Mouse (Mus musculus): Measurements from ENCODE around the gene Igsf23. TPM values are rescaled to one million over a fixed set of nuclear protein-coding genes. Genes with fewer than 3 reads are reported as not detected.
"Not testable (repeated sequence)": the region's sequence is repeated elsewhere in the genome, so short reads cannot be mapped to it uniquely, and the experiment has no call there.

Gene Igsf23
- polyA plus RNA-seq, 1 experiment from 2014 or later, result 2.3 TPM

- peaks cover 23% of the 10 kb centered on the region for H3K4me1 ChIP-seq (replicated peaks; ENCODE audit: control insufficient read depth, insufficient read depth, low read length)
- peak overlapping the region; percentile 14; the same call in 1 of the 2 replicates for H3K9ac ChIP-seq (ENCODE audit: low read length)
- H3K27me3 ChIP-seq (ENCODE audit: control insufficient read depth, insufficient read depth, low read depth, low read length), result no peaks in the 10 kb centered on the region
- H3K27ac ChIP-seq (ENCODE audit: low read length), result peak overlapping the region; percentile 71
- no peak overlapping the region for H3K4me3 ChIP-seq (ENCODE audit: low read length)
- ATAC-seq (ENCODE audit: low read depth), result peak; percentile 55
- no peaks in the 10 kb centered on the region for H3K36me3 ChIP-seq (ENCODE audit: control insufficient read depth, insufficient read depth, low read length)
- no peaks in the 10 kb centered on the region for H3K9me3 ChIP-seq (ENCODE audit: control insufficient read depth, low read length)
- 5% methylated on average over 5 of the region's 6 CpGs for WGBS
- peak overlapping the region; percentile 41 for H3K4me2 ChIP-seq (ENCODE audit: low read depth, low read length)
Observed at GRCm38 (mm10) chr7:19940256-19940655, 10.3 kb downstream of the Igsf23 start.

- WGBS, result 38% methylated on average over 10 of the region's 12 CpGs
- ATAC-seq (ENCODE audit: low read depth), result peak; percentile 86
- Histone ChIP-seq H3K27ac (ENCODE audit: low read length) (peak overlapping the region; percentile 71), H3K9ac (ENCODE audit: low read length) (no peak overlapping the region), H3K9me3 (ENCODE audit: control insufficient read depth, low read length) (no peaks in the 10 kb centered on the region), H3K4me2 (ENCODE audit: low read depth, low read length) (peak overlapping the region; percentile 41), H3K36me3 (ENCODE audit: control insufficient read depth, insufficient read depth, low read length) (no peaks in the 10 kb centered on the region), H3K4me1 (replicated peaks; ENCODE audit: control insufficient read depth, insufficient read depth, low read length) (peaks cover 28% of the 10 kb centered on the region), H3K4me3 (ENCODE audit: low read length) (no peak overlapping the region), H3K27me3 (ENCODE audit: control insufficient read depth, insufficient read depth, low read depth, low read length) (no peaks in the 10 kb centered on the region)
Observed at GRCm38 (mm10) chr7:19939555-19940235, 10.9 kb downstream of the Igsf23 start.

GRCm38 (mm10) chr7:19937229-19937821 lies 13.2 kb downstream of the Igsf23 start:
- Histone ChIP-seq H3K4me3 (ENCODE audit: low read length) (no peak overlapping the region), H3K4me1 (replicated peaks; ENCODE audit: control insufficient read depth, insufficient read depth, low read length) (peaks cover 37% of the 10 kb centered on the region), H3K4me2 (ENCODE audit: low read depth, low read length) (no peak overlapping the region), H3K9me3 (ENCODE audit: control insufficient read depth, low read length) (no peaks in the 10 kb centered on the region), H3K36me3 (ENCODE audit: control insufficient read depth, insufficient read depth, low read length) (no peaks in the 10 kb centered on the region), H3K27ac (ENCODE audit: low read length) (peak overlapping the region; percentile 42; the same call in 1 of the 2 replicates), H3K27me3 (ENCODE audit: control insufficient read depth, insufficient read depth, low read depth, low read length) (no peaks in the 10 kb centered on the region), H3K9ac (ENCODE audit: low read length) (no peak overlapping the region)
- peak; percentile 12; the same call in 1 of the 2 replicates for ATAC-seq (ENCODE audit: low read depth)
- 58% methylated on average over 11 of the region's 11 CpGs for WGBS

- no peaks in the 10 kb centered on the region for H3K9me3 ChIP-seq (ENCODE audit: control insufficient read depth, low read length)
- no peak overlapping the region for H3K9ac ChIP-seq (ENCODE audit: low read length)
- H3K27me3 ChIP-seq (ENCODE audit: control insufficient read depth, insufficient read depth, low read depth, low read length), result no peaks in the 10 kb centered on the region
- peaks cover 43% of the 10 kb centered on the region for H3K4me1 ChIP-seq (replicated peaks; ENCODE audit: control insufficient read depth, insufficient read depth, low read length)
- no peak overlapping the region for H3K4me3 ChIP-seq (ENCODE audit: low read length)
- H3K36me3 ChIP-seq (ENCODE audit: control insufficient read depth, insufficient read depth, low read length), result no peaks in the 10 kb centered on the region
- peak; percentile 27; the same call in 1 of the 2 replicates for ATAC-seq (ENCODE audit: low read depth)
- WGBS, result 48% methylated on average over 6 of the region's 6 CpGs
- H3K4me2 ChIP-seq (ENCODE audit: low read depth, low read length), result peak overlapping the region; percentile 18; the same call in 1 of the 2 replicates
- peak overlapping the region; percentile 84 for H3K27ac ChIP-seq (ENCODE audit: low read length)
Observed at GRCm38 (mm10) chr7:19935961-19936360, 14.6 kb downstream of the Igsf23 start.

- Histone ChIP-seq H3K4me2 (ENCODE audit: low read depth, low read length) (peak overlapping the region; percentile 18), H3K27ac (ENCODE audit: low read length) (peak overlapping the region; percentile 84), H3K4me3 (ENCODE audit: low read length) (no peak overlapping the region), H3K4me1 (replicated peaks; ENCODE audit: control insufficient read depth, insufficient read depth, low read length) (peaks cover 39% of the 10 kb centered on the region), H3K9ac (ENCODE audit: low read length) (0 out of 2 replicates have a peak overlapping the region, but pooled peaks have one; percentile 15), H3K9me3 (ENCODE audit: control insufficient read depth, low read length) (no peaks in the 10 kb centered on the region), H3K36me3 (ENCODE audit: control insufficient read depth, insufficient read depth, low read length) (no peaks in the 10 kb centered on the region), H3K27me3 (ENCODE audit: control insufficient read depth, insufficient read depth, low read depth, low read length) (no peaks in the 10 kb centered on the region)
- no peak for ATAC-seq (ENCODE audit: low read depth)
- 60% methylated on average over 20 of the region's 20 CpGs for WGBS
Observed at GRCm38 (mm10) chr7:19935171-19935751, 15.3 kb downstream of the Igsf23 start.

- H3K9me3 ChIP-seq (ENCODE audit: control insufficient read depth, low read length), result no peaks in the 10 kb centered on the region
- H3K4me3 ChIP-seq (ENCODE audit: low read length), result peak overlapping the region; percentile 25
- H3K27me3 ChIP-seq (ENCODE audit: control insufficient read depth, insufficient read depth, low read depth, low read length), result no peaks in the 10 kb centered on the region
- H3K27ac ChIP-seq (ENCODE audit: low read length), result peak overlapping the region; percentile 82
- peaks cover 31% of the 10 kb centered on the region for H3K4me1 ChIP-seq (replicated peaks; ENCODE audit: control insufficient read depth, insufficient read depth, low read length)
- WGBS, result 11% methylated on average over 21 of the region's 21 CpGs
- peak overlapping the region; percentile 27 for H3K9ac ChIP-seq (ENCODE audit: low read length)
- peak overlapping the region; percentile 53 for H3K4me2 ChIP-seq (ENCODE audit: low read depth, low read length)
- peak; percentile 61 for ATAC-seq (ENCODE audit: low read depth)
- no peaks in the 10 kb centered on the region for H3K36me3 ChIP-seq (ENCODE audit: control insufficient read depth, insufficient read depth, low read length)
Observed at GRCm38 (mm10) chr7:19932877-19933809, 17.4 kb downstream of the Igsf23 start.

- Histone ChIP-seq H3K4me3 (ENCODE audit: low read length) (no peak overlapping the region), H3K27me3 (ENCODE audit: control insufficient read depth, insufficient read depth, low read depth, low read length) (no peaks in the 10 kb centered on the region), H3K27ac (ENCODE audit: low read length) (peak overlapping the region; percentile 43; the same call in 1 of the 2 replicates), H3K9me3 (ENCODE audit: control insufficient read depth, low read length) (no peaks in the 10 kb centered on the region), H3K9ac (ENCODE audit: low read length) (no peak overlapping the region; the same call in 1 of the 2 replicates), H3K4me2 (ENCODE audit: low read depth, low read length) (peak overlapping the region; percentile 20; the same call in 1 of the 2 replicates), H3K4me1 (replicated peaks; ENCODE audit: control insufficient read depth, insufficient read depth, low read length) (peaks cover 28% of the 10 kb centered on the region), H3K36me3 (ENCODE audit: control insufficient read depth, insufficient read depth, low read length) (no peaks in the 10 kb centered on the region)
- WGBS, result 13% methylated on average over 13 of the region's 13 CpGs
- no peak for ATAC-seq (ENCODE audit: low read depth)
Observed at GRCm38 (mm10) chr7:19932133-19932876, 18.3 kb downstream of the Igsf23 start.

- Histone ChIP-seq H3K27ac (ENCODE audit: low read length) (peak overlapping the region; percentile 15; the same call in 1 of the 2 replicates), H3K4me1 (replicated peaks; ENCODE audit: control insufficient read depth, insufficient read depth, low read length) (peaks cover 22% of the 10 kb centered on the region)
- H3K36me3 ChIP-seq (ENCODE audit: control insufficient read depth, insufficient read depth, low read length); H3K9ac ChIP-seq (ENCODE audit: low read length); H3K27me3 ChIP-seq (ENCODE audit: control insufficient read depth, insufficient read depth, low read depth, low read length); H3K9me3 ChIP-seq (ENCODE audit: control insufficient read depth, low read length); H3K4me3 ChIP-seq (ENCODE audit: low read length); H3K4me2 ChIP-seq (ENCODE audit: low read depth, low read length): not testable (repeated sequence)
- peak; percentile 54 for ATAC-seq (ENCODE audit: low read depth)
- 59% methylated on average over 6 of the region's 6 CpGs for WGBS
Observed at GRCm38 (mm10) chr7:19930481-19930880, 20.1 kb downstream of the Igsf23 start.

Data from lung, embryonic 16.5 days (tissue).